Mouse (Mus musculus) layer of hippocampus, adult 18-20 months (tissue): ENCODE measurements around the gene Cacnb1. TPM values are rescaled to one million over a fixed set of nuclear protein-coding genes. Genes with fewer than 3 reads are reported as not detected.

Experiments
- DNase-seq, 2 experiments: peaks; one replicate each; pipeline ENCODE4 v3.0.0; 2022; ENCODE audit warnings: low spot score in 2 of 2
- long read RNA-seq: library from polyadenylated mRNA; stranded (forward); transcript quantifications from one replicate; pipeline ENCODE4 v2.0.0, GENCODE M21; 2021
- total RNA-seq, 2 experiments: library from RNA; stranded (reverse); gene quantifications; 2 replicates each; pipeline ENCODE4 v1.2.3; 2021

Cacnb1 gene
- total RNA-seq: 100 to 1,000 TPM; 148 to 155 TPM
- long read RNA-seq, transcript Cacnb1-201 (14 exons, 3,396 nt): major isoform, 54 of 97 reads
- long read RNA-seq, transcript Cacnb1-205 (13 exons, 1,745 nt): minor isoform, 24 of 97 reads
- long read RNA-seq, partial matches to known transcripts: 4 of 97 reads
- long read RNA-seq, other reads (novel, unspliced or antisense): 15 of 97 reads

DNA sequence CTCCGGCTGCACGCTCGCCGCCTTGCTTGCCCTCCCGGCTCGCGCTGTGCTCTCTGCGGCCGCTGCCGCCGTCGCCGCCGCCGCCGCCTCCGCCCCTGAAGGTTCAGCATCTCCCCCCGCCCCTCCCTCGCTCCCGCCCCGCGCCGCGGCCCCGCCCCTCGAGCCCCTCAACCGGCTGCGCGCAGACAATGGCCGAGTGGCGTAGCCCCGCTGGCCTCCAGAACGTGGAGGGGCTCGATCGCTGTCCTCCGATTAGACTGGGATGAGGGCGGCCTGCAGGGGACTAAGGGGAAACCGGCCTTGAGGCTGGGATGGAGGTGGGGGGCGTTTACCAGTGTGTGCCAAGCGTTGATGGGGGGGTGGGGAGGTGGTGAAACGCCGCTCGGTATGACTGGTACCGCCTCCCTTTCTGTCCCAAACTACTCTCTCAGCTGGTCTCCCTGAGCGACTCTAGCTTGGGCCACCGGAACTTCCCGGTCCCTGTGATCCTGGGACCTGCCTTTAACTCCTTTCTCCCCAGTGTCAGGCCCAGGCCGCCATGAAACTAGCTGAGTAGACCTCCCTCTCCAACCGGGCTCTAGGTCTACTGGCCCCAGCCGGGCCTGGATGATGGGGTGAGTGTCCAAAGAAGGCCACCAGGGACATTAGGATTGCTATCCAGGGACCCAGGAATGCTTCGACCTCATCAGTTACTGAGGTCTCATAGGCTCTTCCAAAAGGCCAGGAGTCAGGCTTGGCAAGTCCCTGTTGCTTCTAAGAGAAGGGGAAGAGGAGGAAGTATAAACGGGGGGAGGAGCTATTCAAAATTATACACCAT lies at the start of gene Cacnb1:
Gene Cacnb1, minus strand, starts transcription at position 480 of the 817 bp plus-strand sequence.
- DNase-seq: peak in 1 of 2 experiments; percentile 63

DNA sequence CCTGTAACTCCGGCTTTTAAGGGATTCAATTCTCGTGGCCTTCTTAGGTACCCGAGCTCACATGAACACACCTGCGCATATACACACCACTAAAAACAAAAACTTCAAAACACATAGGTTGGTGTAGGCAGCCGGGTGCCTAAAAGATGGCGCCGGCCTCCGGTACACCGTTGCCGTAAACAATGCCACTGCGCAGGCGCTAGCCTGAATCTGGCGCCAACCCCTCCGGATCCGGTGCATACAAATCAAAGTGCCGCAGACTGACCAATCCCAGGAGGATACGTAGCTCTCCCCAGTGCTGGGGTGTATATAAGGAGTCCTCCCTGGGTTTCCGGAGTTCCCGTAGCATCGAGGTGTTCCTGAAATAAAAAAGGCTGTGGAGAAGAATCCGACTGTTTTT lies 44.4 kb upstream of the Cacnb1 start:
- DNase-seq: no peak

DNA sequence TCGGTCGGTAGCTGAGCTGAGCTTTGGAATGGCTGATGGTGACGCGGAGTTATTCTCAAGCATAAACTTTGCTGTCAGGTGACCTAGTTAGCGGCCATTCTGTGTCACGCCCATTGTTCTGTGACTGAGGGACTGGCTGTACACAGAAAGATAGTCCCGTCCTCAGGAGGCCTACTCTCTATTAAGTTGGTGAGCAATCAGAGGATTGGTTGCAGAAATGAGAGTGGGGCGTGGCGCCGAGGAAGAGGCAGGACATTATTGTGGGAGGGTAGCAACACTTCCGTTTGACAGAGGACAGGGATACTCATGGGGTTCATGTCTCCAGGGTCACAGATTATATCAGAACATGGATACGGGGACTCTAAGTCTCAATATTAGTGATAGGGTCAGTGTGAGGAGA lies 43.4 kb upstream of the Cacnb1 start:
- DNase-seq: no peak

DNA sequence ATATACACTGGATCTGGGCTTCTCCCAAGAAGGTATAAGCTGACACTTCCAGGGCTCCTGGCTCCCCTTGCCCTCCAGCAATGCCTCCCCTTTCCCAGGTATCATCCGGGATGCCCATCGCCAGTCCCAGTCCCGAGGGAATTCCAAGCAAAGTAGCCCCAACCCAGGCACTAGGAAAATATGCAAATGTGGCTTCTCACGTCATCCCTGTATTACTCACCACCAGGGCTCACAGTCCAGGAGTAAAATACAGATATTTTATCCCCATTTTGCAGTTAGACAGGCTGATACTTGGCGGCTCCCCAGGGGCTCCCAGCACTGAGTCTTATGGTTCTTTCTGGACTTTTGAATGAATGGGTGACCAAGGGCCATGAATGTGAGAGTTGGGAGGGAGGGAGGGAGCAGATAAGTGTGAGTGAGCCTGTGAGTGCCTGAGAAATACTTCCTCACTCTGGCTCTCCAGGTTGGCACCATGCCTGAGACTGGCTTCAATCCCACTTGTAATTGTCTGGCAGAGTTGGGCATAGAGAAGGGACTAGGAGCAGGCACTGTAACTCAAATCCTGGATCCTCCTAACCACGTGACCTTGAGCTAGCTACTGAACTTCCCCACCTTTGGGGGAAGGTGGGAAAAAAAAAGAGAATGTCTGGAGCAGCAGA lies 39.2 kb upstream of the Cacnb1 start:
- peak in 1 of 2 experiments; percentile 55 for DNase-seq

DNA sequence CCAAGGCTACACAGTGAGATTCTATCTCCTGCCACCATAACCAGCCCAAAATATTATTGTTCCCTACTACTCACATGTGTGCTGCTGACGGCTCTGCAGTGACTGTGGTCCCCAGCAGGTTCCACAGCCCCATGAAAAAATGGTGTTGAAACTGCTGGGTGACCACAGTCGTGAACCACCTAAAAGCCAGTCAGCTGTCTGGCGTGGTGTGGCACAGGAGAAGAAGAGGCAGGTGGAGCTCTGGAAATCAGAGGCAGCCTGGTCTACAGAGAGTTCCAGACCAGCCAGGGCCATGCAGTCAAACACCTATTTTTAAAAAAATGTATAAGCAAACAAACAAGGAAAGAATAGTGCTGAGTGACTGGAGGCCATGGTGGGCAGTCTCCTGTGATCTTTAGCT lies 38.6 kb upstream of the Cacnb1 start:
- DNase-seq: no peak

DNA sequence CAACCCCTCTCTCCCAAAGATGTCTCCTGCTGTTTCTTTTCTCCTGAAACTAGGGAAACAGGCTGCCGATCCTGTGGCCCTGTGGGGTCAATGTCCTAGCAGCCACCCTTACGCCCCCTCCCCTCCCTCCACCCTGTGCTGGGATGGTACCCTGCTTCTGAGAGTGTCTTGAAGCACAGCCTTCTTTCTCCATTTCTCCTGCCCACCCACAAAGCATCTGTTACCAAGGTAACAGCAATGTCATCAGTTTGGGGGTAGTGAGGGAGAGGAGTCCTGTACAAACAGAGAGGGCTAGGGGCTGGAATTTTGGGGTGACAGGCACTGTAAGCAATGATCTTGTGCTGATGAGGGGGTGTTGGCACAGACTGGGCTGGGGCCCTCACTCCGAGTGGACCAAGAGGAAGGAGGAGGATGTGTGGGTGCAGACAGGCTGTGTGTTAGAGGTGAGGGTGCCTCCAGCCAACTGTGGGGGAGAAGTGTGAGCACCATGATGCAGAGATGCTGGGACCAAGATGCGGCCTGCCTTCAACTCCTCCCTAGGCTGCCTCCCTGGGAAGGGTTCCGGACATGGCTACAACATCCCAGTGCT lies 37.4 kb upstream of the Cacnb1 start:
- DNase-seq: peak in 1 of 2 experiments; percentile 57

DNA sequence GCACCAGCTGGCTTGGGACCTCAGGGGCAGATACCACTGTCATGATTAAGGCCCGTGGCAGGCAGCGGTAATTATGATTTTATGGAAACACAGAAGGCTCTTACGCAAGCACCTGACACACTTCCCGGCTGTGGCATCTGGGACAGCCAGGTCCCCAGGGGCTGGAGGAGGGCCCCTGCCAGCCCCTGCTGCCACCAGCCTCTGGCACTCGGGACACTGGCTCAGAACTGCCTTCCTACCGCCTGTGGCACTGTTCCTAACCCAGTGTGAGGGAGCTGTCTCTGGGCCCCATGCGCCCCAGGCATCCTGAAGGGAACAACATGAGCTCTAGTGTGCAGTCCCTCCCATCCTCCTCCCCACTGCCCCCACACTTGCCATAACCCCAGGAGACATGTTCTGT lies 36.8 kb upstream of the Cacnb1 start:
- peak in 1 of 2 experiments; percentile 42 for DNase-seq

DNA sequence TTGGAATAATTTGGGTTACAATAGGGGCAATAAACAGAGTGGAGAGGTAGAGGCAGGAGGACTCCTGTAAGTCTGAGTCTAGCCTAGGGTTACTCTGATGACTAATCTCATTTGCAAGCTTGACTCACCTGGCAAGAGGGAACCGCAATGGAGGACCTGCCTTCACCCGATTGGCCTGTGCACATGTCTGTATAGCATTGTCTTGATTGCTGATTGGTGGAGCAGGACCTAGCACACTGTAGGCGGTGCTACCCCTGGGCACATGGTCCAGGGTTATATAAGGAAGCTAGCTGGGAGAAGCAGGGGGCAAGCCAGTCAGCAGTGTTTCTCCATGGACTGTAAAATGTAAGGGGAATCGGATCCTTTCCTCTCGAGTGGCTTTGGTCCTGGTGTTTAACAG lies 35.2 kb upstream of the Cacnb1 start:
- no peak for DNase-seq

DNA sequence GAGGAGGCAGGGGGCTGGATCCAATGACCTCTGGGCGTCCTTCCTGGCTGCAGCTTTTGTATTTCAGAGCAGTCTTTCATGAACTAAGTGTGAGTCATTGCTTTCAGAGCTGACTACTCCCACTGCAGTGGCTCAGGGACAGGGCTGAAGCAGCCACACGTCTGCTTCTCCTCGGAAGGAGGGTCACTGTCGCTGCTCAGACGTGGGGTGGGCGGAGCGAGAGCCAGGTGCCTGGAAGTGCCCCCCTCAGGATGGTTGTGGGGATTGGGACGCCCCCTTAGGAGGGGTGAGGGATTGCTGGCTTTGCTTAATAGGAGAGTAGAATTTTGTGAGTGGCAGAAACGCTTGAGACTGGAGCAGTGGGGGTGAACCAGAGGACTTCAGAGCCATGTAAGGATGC lies 34.6 kb upstream of the Cacnb1 start:
- DNase-seq: no peak

DNA sequence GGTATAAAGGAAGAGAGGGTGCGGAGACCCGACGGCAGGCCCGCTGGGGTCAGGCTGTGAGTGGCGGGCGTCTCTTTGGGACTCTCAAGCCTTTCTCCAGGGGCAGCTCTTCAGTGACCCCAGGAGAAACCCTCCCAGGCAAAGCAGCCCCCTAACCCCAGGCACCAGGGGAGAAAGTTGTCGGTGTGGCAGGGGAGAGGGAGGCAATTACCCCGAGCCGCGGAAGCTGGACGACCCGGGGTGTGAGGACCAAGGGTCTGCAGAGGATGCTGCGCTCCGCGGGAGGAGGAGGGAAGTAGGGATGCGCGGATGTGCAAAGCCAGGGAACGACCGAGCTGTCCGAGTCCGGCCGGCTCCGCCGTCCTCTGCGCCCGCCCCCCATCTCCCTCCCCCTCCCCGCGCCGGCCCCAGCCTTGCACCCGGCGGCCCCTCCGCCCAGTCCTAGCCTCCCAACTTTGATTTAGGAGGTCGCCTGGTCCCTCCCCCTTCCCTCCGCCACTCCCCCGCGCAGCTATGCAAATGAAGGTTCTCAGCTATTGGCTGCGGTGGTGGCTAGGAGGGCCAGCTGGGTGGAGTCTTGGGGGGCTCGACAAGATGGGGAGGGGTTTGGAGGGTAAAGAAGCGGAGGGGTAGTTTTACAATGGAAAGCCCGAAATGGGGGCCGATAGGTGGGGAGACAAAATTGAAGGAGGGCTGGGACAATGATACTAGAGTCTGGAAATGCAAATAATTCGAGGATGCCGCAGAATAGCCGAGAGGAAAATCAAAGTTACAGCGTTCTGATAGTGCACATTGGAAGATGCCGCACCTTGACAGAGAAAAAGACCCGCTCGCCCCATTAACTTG lies 30.4 kb upstream of the Cacnb1 start, which contains the start of gene Stac2:
Gene Stac2, minus strand, starts transcription at position 474 of the 846 bp plus-strand sequence.
- DNase-seq: peak; percentile 58 to 62

DNA sequence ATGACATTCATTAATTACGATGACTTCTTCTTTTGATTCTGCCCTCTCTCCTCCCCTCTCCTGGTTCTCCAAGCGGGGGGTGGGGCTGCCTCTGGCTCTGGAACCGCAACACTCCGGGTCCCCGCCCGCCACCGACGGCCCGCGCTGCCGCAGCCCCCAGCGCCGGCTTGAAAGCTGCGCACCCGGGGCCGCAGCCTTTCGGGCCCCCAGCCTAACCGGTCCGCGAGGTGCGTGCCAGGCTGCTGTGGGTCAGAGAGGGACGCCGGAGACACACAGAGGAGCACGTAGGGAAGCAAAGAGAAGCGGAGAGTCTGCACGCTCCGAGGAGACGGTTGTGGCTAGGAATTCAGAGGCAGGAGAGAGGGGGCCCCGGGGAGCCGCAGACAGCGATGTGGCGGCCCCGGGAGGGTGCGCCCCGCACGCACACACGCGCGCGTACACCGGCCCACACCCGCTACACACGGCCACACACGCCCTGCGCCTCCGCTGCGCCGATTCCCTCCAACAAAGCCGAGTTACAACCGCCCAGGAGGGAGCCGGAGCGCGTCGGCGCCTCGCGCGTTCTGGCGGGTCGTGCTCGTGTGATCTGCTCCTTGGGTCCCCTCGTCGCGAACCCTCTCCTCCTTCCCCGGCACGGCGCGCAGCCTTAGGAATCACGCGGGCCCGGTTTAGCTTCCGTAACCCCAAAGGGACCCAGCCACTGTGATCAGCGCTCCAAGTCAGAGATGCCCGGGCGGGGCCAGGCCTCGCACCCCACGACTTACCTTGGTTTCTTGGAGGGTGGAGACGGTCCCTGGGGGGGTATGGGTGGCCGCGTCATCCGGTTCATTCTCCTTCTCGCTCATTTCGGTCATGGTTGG lies 29.5 kb upstream of the Cacnb1 start:
- DNase-seq: no peak

DNA sequence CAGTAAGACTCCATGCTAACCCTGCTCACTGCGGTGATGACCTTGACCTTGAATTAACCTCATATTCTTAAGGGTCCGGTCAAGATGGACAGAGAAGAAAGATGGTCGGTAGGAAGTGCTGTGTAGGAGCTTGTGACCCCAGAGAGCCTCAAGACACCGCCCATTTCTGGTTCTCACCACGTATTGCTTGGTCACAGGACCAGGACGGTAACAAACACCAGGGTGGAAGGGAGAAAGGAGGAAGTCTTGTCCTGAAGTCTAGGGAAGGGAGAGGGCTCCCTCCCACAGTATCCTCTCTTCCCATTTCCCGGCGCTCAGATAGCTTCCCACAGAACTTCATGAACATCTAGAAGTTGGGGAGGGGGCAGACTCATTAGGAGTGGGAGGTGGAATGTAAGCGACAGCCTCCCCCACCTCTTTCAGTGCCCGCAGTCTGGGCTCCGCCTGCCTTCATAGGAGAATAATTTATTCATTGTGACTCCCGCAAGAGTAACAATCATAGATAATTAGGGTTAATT lies 28.8 kb upstream of the Cacnb1 start:
- no peak for DNase-seq

DNA sequence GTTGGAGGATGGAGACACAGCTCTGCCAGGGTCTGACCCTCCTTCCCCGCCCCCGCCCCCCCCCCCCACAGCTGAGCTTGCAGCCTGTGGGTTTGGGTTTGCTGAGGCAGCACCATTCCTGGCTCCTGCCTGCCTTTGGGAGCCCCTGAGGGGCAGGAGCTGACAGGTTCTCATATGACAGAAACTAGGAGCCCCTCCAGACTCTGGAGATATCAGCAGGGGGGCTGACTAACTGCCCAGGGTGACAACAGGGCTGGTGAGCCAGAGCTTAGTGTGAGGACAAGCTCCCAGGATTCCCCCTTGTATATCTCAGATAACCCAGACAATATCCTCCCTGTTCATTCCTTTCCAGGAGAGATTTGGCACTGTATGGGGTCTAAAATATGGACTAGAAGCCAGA lies 28.1 kb upstream of the Cacnb1 start:
- DNase-seq: no peak

DNA sequence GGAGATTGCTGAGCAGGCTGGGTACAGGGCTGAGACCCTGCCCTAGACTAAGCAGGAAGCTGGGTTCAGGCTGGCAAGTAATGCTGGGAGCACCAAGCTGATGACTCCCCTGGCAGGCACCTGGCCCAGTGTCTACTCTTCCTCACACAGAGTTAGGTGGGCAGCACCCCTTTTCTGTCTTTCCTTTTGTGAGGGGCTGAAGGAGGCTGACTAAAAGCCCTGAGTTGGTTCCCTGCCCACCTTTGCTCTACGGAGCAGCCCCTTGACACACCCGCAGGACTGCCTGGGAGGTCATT lies 27.6 kb upstream of the Cacnb1 start:
- no peak for DNase-seq

DNA sequence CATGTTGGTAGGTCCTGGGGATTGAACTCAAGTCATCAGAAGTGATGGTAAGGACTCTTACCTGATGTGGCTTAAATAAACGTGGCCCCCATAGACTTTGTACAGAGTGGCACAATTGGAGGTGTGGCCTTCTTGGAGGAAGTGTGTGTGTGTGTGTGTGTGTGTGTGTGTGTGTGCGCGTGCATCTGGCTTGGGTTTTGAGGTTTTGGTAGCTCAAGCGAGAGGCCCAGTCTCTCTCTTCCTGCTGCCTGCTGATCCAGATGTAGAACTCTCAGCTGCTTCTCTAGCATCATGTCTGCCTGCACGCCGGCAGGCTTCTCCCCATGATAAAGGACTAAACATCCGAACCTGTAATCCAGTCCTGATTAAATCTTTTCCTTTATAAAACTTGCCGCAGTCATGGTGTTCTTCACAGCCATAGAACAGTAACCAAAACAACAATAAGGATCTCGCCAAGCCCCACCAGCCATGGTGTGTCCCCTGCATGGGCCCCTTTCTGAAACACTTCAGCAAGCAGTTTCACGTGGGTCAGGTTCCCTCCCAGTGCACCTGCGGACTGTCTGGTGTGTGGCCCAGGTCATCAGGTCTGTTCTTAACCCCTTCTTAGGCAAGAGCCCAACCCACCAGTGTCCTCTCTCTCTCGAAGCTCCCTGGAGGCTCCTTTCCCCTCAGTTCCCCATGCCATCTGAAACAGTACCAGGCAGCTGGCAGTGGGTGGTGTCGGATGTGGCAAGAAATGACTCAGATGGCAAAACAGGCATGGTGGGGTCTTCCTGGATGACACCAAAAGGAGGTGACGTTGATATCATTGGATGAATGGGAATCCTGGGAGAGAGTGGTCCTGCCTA lies 27.1 kb upstream of the Cacnb1 start:
- no peak for DNase-seq

DNA sequence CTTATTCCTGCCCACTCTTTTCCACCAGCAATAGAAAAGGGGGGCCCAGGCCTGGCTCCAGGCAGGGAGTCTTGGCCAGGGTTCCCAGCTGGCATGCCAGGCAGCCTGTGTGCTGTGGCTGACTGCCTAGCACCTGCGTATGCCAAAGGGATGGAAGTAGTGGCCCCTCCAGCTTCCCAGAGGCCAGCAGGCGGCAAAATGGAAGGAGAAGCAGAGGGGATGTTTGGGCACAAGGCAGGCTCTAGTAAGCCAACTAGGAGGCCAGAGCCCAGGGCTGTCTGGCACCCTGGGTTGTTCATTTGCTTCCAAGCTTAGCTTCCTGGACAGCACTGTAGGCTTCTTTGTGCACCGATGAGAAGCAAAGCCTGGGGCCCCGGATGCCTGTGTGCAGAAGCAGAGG lies 24.9 kb upstream of the Cacnb1 start:
- DNase-seq: peak in 1 of 2 experiments; percentile 64

DNA sequence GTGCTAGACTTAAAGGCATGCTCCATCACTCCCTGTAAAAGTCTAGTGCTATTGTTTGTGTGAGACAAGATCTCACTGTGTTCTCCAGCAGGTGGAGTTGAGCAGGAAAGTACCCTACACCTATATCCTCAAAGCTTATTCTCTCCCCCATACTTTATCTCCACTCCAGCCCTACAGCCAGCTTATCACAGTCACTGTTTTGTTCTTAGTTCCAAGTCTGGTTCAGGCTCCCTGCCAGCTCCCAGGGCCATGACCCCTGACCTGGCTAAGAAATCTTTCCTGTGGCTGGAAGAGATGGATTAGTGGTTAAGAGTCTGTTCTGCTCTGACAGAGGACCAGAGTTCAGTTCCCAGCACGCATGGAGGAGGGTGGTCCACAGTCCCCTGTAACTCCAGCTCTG lies 23.6 kb upstream of the Cacnb1 start:
- DNase-seq: no peak

DNA sequence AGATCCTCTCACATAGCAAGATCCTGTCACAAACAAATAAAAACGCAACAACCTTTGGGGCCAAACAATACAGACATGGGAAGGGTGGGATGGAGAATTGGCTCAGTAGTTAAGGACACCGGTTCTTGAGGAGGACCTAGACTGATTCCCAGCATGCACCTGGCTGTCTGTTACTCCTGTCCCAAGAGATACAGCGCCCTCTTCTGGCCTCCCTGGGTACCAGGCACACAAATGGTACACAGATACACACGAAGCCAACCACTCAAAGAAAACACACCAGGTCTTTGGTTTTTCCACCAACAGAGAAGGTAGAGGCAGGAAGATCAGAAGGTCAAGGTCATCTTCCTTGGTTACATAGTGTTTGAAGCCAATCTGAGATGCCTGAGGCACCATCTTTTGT lies 22.8 kb upstream of the Cacnb1 start:
- no peak for DNase-seq

DNA sequence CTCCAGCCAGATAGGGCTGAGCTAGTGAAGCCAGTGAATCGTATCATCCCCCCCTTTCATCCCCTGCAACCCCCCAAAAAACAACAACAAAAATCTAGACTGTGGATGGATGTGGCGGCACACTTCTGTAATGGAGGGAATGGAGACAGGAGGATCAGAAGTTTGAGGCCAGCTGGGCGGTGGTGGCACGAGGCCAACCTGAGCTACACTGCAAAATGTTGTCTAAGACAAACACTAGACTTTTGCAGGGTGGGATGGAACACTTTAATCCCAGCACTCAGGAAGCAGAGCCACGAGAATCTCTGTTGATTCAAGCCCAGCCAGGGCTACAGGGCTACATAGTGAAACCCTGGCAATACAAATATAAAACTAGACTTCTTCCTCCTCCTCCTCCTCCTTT lies 21.2 kb upstream of the Cacnb1 start:
- no peak for DNase-seq
